Mouse (Mus musculus): ENCODE data around the gene Nlrp4e.
"Not testable (repeated sequence)": the region's sequence is repeated elsewhere in the genome, so short reads cannot be mapped to it uniquely, and the experiment has no call there.

Nlrp4e gene

GRCm38 (mm10) chr7:23300892-23301291, at the start of gene Nlrp4e:
Gene Nlrp4e (plus strand): TSS chr7:23301192.
- not testable (repeated sequence) for DNase-seq (ENCODE audit: low read depth, low spot score)

- DNase-seq (ENCODE audit: low read depth, low spot score), result not testable (repeated sequence)
Measured at GRCm38 (mm10) chr7:23251582-23251981, 49.4 kb upstream of the Nlrp4e start, which contains the start of gene Vmn1r166. Gene Vmn1r166 (minus strand): TSS chr7:23251682.

GRCm38 (mm10) chr7:23278800-23279199, 22.2 kb upstream of the Nlrp4e start, which contains the start of gene Gm6902:
Gene Gm6902 (minus strand): TSS chr7:23278900.
- DNase-seq (ENCODE audit: low read depth, low spot score), result not testable (repeated sequence)

- not testable (repeated sequence) for DNase-seq (ENCODE audit: low read depth, low spot score)
Measured at GRCm38 (mm10) chr7:23358311-23358710, 57.3 kb downstream of the Nlrp4e start.

- DNase-seq (ENCODE audit: low read depth, low spot score), result no peak
Measured at GRCm38 (mm10) chr7:23385589-23385988, 84.6 kb downstream of the Nlrp4e start, which contains the start of gene Nlrp5. Gene Nlrp5 (plus strand): TSS chr7:23385889.

Data from WW6 (cell line).